Mouse (Mus musculus): ENCODE results near the gene Fbxw4. TPM values are rescaled to one million over a fixed set of nuclear protein-coding genes. Genes with fewer than 3 reads are reported as not detected.

The Fbxw4 gene
- polyA plus RNA-seq, 1 experiment from 2014 or later: 9.2 TPM

DNA sequence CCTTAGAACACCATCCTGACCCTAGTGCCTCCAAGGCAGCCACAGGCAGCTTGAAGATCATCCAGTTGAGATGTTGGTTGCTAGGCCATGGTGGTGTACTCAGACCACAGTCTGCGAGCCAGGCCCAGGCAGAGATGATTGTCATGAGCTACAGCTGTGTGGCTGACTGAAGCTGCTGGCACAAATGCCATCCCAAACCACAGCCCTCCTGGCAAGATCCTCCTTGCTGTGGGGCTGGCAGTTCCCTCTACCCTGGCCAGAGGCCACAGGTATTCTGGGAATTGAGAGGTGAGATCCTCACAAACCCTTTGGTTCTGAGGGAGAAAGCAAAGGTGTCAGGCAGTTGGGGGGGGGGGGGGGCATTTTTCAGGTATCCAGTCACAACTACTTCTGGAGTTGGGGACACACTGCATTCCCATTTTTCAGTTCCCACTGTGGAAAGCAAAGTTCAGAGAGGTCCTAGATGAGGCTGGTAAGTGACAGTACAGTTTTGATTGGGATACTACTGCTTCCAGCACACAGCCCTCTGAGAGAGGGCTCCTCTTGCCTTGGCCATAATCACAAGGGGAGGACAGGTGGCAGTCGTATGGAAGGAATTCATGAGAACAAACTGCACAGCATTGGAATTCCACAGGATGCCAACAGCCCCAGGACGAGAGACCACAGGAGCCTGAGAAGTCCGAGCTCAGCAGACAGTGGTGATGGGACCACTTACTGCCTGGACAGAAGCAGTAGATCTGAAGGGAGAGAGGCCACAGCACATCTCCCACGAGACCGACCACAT, 72.4 kb downstream of the Fbxw4 start:
- no peak for ATAC-seq (ENCODE audit: low FRiP score, low read depth)
- 84% methylated on average over 6 of the region's 6 CpGs for WGBS
- Histone ChIP-seq H3K4me2 (no peak overlapping the region), H3K9ac (no peak overlapping the region), H3K27ac (replicated peaks) (no peak overlapping the region), H3K4me1 (replicated peaks) (peaks cover under 1% of the 10 kb centered on the region; the same call in 1 of the 2 replicates), H3K4me3 (no peak overlapping the region), H3K9me3 (no peaks in the 10 kb centered on the region), H3K36me3 (0 out of 2 replicates have a peak, but pooled peaks cover 6% of the 10 kb centered on the region), H3K27me3 (peaks cover 7% of the 10 kb centered on the region; the same call in 1 of the 2 replicates)

GRCm38 (mm10) chr19:45586850-45587249, 73.3 kb downstream of the Fbxw4 start:
- peaks cover 7% of the 10 kb centered on the region; the same call in 1 of the 2 replicates for H3K27me3 ChIP-seq
- no peak overlapping the region for H3K9ac ChIP-seq
- 76% methylated on average over 3 of the region's 3 CpGs for WGBS
- H3K27ac ChIP-seq (replicated peaks): no peak overlapping the region
- 0 out of 2 replicates have a peak, but pooled peaks cover 6% of the 10 kb centered on the region for H3K36me3 ChIP-seq
- H3K4me3 ChIP-seq: no peak overlapping the region
- H3K9me3 ChIP-seq: no peaks in the 10 kb centered on the region
- H3K4me2 ChIP-seq: no peak overlapping the region
- no peak for ATAC-seq (ENCODE audit: low FRiP score, low read depth)
- peaks cover 9% of the 10 kb centered on the region for H3K4me1 ChIP-seq (replicated peaks)

DNA sequence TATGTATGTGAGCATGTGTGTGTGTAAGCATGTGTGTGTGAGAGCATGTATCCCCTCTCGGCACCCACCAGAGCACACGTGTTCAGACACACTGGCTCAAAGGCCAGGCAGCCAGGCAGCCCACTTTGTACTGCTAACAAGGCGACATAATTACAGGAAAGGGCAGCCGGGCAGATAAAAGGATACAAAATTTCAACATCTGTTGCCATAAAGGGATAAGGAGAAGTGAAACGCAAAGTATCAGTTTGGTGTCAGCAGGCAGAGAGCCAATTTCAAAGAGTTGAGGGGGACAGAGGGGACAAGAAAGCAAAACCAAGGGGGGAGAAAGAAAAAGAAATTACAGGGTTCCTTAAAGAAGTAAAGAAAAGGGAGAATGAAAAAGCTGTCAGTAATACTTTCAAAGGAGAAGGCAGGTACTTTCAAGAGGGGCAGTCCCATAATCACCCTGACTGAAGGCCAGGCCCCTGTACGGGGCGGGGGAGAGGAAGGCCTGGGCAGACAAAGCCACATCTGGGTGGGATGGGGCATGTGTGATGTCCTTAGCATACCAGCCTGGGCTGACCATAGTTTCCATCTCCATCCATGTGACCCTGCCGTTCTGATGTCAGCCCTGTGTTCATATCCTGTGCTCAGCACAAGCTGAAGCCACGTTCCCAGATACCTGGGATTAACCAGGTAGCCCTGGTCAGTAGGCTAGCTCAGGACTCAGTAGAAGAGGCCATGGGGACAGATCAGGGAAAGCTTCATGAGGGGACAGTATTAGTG, 75.1 kb downstream of the Fbxw4 start:
- ATAC-seq (ENCODE audit: low FRiP score, low read depth): no peak
- no peaks in the 10 kb centered on the region for H3K36me3 ChIP-seq
- H3K27me3 ChIP-seq: peaks cover 7% of the 10 kb centered on the region; the same call in 1 of the 2 replicates
- H3K4me2 ChIP-seq: no peak overlapping the region
- peaks cover 15% of the 10 kb centered on the region for H3K4me1 ChIP-seq (replicated peaks)
- H3K4me3 ChIP-seq: no peak overlapping the region
- H3K9me3 ChIP-seq: no peaks in the 10 kb centered on the region
- H3K9ac ChIP-seq: no peak overlapping the region
- no peak overlapping the region for H3K27ac ChIP-seq (replicated peaks)
- 78% methylated on average over 9 of the region's 9 CpGs for WGBS

DNA sequence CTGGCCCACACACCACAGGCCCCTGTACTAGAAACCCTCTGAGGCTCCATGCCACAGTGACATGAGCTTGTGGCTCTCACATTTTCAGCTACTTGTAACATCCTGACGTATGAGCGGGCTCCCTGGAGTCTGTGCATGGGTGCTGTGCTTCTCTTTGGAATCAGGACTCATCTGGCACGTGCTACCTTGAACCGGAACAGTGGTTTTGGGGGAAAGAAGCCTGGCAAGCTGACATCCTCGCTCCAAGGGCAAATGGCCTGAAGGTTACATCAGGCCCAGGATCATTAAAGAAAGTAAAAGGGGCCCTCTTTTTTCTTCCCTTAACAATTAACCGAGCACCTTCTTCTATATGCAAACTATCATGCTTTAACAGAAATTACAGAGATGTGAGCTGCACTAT, 77.0 kb downstream of the Fbxw4 start:
- WGBS: 87% methylated on average over 6 of the region's 6 CpGs
- Histone ChIP-seq H3K9me3 (no peaks in the 10 kb centered on the region), H3K4me2 (no peak overlapping the region), H3K27me3 (peaks cover 7% of the 10 kb centered on the region; the same call in 1 of the 2 replicates), H3K4me3 (no peak overlapping the region), H3K36me3 (peaks cover 11% of the 10 kb centered on the region), H3K9ac (no peak overlapping the region), H3K4me1 (replicated peaks) (peaks cover 18% of the 10 kb centered on the region), H3K27ac (replicated peaks) (no peak overlapping the region)
- ATAC-seq (ENCODE audit: low FRiP score, low read depth): no peak

GRCm38 (mm10) chr19:45582161-45582560, 78.0 kb downstream of the Fbxw4 start:
- Histone ChIP-seq H3K4me2 (no peak overlapping the region), H3K27ac (replicated peaks) (0 out of 2 replicates have a peak overlapping the region, but pooled peaks have one; percentile 36), H3K9me3 (no peaks in the 10 kb centered on the region), H3K36me3 (peaks cover 21% of the 10 kb centered on the region), H3K9ac (no peak overlapping the region), H3K4me3 (no peak overlapping the region), H3K4me1 (replicated peaks) (peaks cover 18% of the 10 kb centered on the region), H3K27me3 (peaks cover 4% of the 10 kb centered on the region; the same call in 1 of the 2 replicates)
- no peak for ATAC-seq (ENCODE audit: low FRiP score, low read depth)
- WGBS: 9% methylated on average over 8 of the region's 8 CpGs

DNA sequence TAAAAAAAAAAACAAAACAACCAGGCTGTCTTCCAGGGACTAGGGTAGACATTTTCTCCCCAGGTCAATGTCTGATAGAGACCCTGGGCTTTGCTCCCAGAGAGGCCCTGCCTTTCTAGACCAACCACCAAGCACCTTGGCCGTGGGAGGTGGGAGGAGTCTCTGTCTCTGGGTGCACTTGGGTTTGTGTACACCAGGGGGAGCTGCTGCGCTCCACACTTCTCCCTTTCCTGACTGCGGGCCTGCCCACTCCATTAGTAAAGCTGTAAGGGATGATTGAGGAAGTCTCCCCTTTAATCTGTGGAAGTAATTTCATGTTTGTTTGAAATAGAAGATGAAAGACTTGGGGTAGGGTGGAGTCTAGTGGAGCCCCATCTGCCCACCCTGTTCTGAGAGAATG, 78.9 kb downstream of the Fbxw4 start:
- H3K27me3 ChIP-seq: no peaks in the 10 kb centered on the region
- 67% methylated on average over 3 of the region's 3 CpGs for WGBS
- H3K36me3 ChIP-seq: peaks cover 22% of the 10 kb centered on the region
- H3K9me3 ChIP-seq: no peaks in the 10 kb centered on the region
- no peak overlapping the region for H3K4me2 ChIP-seq
- H3K27ac ChIP-seq (replicated peaks): no peak overlapping the region
- H3K4me3 ChIP-seq: no peak overlapping the region
- no peak overlapping the region for H3K9ac ChIP-seq
- ATAC-seq (ENCODE audit: low FRiP score, low read depth): no peak
- peaks cover 18% of the 10 kb centered on the region for H3K4me1 ChIP-seq (replicated peaks)

GRCm38 (mm10) chr19:45580235-45580634, 79.9 kb downstream of the Fbxw4 start:
- Histone ChIP-seq H3K4me2 (no peak overlapping the region), H3K9me3 (no peaks in the 10 kb centered on the region), H3K9ac (no peak overlapping the region), H3K36me3 (peaks cover 22% of the 10 kb centered on the region), H3K4me1 (replicated peaks) (peaks cover 23% of the 10 kb centered on the region), H3K27ac (replicated peaks) (no peak overlapping the region), H3K4me3 (no peak overlapping the region), H3K27me3 (no peaks in the 10 kb centered on the region)
- WGBS: 22% methylated on average over 12 of the region's 12 CpGs
- 0 out of 2 replicates have a peak, but pooled peaks have one; percentile 6 for ATAC-seq (ENCODE audit: low FRiP score, low read depth)

- Histone ChIP-seq H3K36me3 (peaks cover 22% of the 10 kb centered on the region), H3K4me3 (no peak overlapping the region), H3K4me2 (no peak overlapping the region), H3K9me3 (no peaks in the 10 kb centered on the region), H3K9ac (no peak overlapping the region), H3K27me3 (no peaks in the 10 kb centered on the region), H3K4me1 (replicated peaks) (peaks cover 25% of the 10 kb centered on the region), H3K27ac (replicated peaks) (no peak overlapping the region)
- ATAC-seq (ENCODE audit: low FRiP score, low read depth): no peak
- 88% methylated on average over 7 of the region's 7 CpGs for WGBS
These were observed 80.7 kb downstream of the Fbxw4 start for GRCm38 (mm10) chr19:45579416-45579815.

DNA sequence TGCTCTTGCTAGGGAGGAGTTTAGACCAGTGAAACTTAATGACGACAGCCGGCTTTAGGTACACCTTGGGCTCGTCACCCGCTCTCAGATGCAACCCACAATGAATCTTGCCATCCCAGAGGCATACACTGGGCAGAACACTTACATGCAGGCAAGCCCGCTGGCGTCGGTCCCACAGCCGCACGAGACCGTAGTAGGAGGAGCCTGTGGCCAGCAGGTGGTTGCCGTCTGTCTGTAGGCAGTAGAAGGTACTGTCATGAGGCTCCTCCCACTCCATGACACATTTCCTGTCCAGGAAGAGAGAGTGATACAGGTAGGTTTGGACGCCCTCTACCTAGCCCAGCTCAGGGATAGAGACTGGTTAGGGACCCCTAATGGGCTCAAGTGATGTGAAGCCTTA, 81.1 kb downstream of the Fbxw4 start:
- WGBS: 91% methylated on average over 12 of the region's 12 CpGs
- Histone ChIP-seq H3K9ac (no peak overlapping the region), H3K4me1 (replicated peaks) (peaks cover 28% of the 10 kb centered on the region), H3K27ac (replicated peaks) (no peak overlapping the region), H3K4me2 (no peak overlapping the region), H3K36me3 (peaks cover 22% of the 10 kb centered on the region), H3K27me3 (no peaks in the 10 kb centered on the region), H3K4me3 (no peak overlapping the region), H3K9me3 (no peaks in the 10 kb centered on the region)
- ATAC-seq (ENCODE audit: low FRiP score, low read depth): no peak

- Histone ChIP-seq H3K4me1 (replicated peaks) (peaks cover 30% of the 10 kb centered on the region), H3K9me3 (no peaks in the 10 kb centered on the region), H3K27ac (replicated peaks) (no peak overlapping the region), H3K4me2 (no peak overlapping the region), H3K9ac (no peak overlapping the region), H3K36me3 (peaks cover 22% of the 10 kb centered on the region), H3K27me3 (no peaks in the 10 kb centered on the region), H3K4me3 (no peak overlapping the region)
- WGBS: 86% methylated on average over 14 of the region's 14 CpGs
- ATAC-seq (ENCODE audit: low FRiP score, low read depth): no peak
These were observed 82.9 kb downstream of the Fbxw4 start for GRCm38 (mm10) chr19:45577141-45577750.

DNA sequence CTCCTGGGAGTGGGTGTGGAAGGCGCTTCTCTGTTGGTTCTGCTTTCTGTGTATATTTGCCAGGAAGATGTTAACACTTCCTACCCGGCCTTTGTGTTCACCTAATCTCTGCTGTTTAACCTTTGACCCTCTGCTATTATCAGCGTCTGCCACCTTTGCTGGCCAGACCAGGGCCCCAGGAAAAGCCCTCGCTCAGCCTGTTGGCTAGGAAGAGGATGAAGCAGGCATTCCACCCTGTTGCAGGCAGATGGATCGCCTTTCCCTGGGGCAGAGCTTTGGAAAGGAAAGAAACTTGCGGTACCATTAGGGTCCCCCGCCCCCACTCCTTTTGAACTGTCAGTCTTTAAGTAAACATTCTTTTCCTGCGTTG, 84.5 kb downstream of the Fbxw4 start:
- H3K27me3 ChIP-seq: no peaks in the 10 kb centered on the region
- no peak for ATAC-seq (ENCODE audit: low FRiP score, low read depth)

More for the DNA sequence above, 84.5 kb downstream of the Fbxw4 start:
- peaks cover 26% of the 10 kb centered on the region for H3K36me3 ChIP-seq
- H3K9ac ChIP-seq: no peak overlapping the region
- 21% methylated on average over 8 of the region's 8 CpGs for WGBS
- H3K4me3 ChIP-seq: no peak overlapping the region
- H3K9me3 ChIP-seq: no peaks in the 10 kb centered on the region
- no peak overlapping the region for H3K27ac ChIP-seq (replicated peaks)
- H3K4me1 ChIP-seq (replicated peaks): peaks cover 24% of the 10 kb centered on the region
- no peak overlapping the region for H3K4me2 ChIP-seq
